Mouse (Mus musculus) hindbrain, embryonic 16.5 days (tissue): Measurements from ENCODE around the gene Atxn10. TPM values are rescaled to one million over a fixed set of nuclear protein-coding genes. Genes with fewer than 3 reads are reported as not detected.

ENCODE experiments used
- ATAC-seq: fragments of 200-750 bp; cut with Nextera tagmentation; 2 replicates; pipeline ENCODE4 v1.8.0; 2017; ENCODE audit warnings: moderate TSS enrichment, moderate library complexity
- H3K27ac ChIP-seq: fragments of 300-500 bp; sonication (generic); 2 replicates; pipeline ENCODE4 v1.5.1; 2014; ENCODE audit warnings: low read depth, mild to moderate bottlenecking, control low read depth, low read length, moderate library complexity
- H3K27me3 ChIP-seq: fragments of 300-500 bp; sonication (generic); replicated peaks from 2 replicates; pipeline ENCODE4 v1.6.1; 2014; ENCODE audit warnings: low read length; ENCODE audit not compliant: control insufficient read depth, insufficient read depth
- H3K36me3 ChIP-seq: fragments of 300-500 bp; sonication (generic); 2 replicates; pipeline ENCODE4 v1.6.1; 2014; ENCODE audit warnings: mild to moderate bottlenecking, low read length, moderate library complexity, mixed read lengths; ENCODE audit not compliant: control insufficient read depth, insufficient read depth
- H3K4me1 ChIP-seq: fragments of 300-500 bp; sonication (generic); 2 replicates; pipeline ENCODE4 v1.6.1; 2014; ENCODE audit warnings: low read depth, low read length; ENCODE audit not compliant: control insufficient read depth, insufficient read depth
- H3K4me2 ChIP-seq: fragments of 300-500 bp; sonication (generic); 2 replicates; pipeline ENCODE4 v1.6.1; 2014; ENCODE audit warnings: mild to moderate bottlenecking, low read length, control low read depth, moderate library complexity
- H3K4me3 ChIP-seq: fragments of 300-500 bp; sonication (generic); 2 replicates; pipeline ENCODE4 v1.5.1; 2014; ENCODE audit warnings: mild to moderate bottlenecking, low read length, control low read depth, moderate library complexity
- H3K9ac ChIP-seq: fragments of 300-500 bp; sonication (generic); 2 replicates; pipeline ENCODE4 v1.6.1; 2014; ENCODE audit warnings: low read depth, mild to moderate bottlenecking, control low read depth, low read length, moderate library complexity
- H3K9me3 ChIP-seq: fragments of 300-500 bp; sonication (generic); 2 replicates; pipeline ENCODE4 v1.6.1; 2014; ENCODE audit warnings: mild to moderate bottlenecking, low read length, moderate library complexity; ENCODE audit not compliant: control insufficient read depth
- WGBS: fragments of 180-500 bp; shearing (Covaris S2); extraction: QIAGEN DNeasy Blood & Tissue Kit; methylation state at CpG from one replicate; pipeline ENCODE4 v1.1.7; 2014; 5-methylcytosine and 5-hydroxymethylcytosine counted together
- polyA plus RNA-seq: library from polyadenylated mRNA; unstranded; fragments of >200 nt; fragmentation: Nextera tagmentation; extraction: Ambion mirVana; gene quantifications from 2 replicates; pipeline ENCODE4 v1.2.1, GENCODE M21; 2015

Gene Atxn10
- polyA plus RNA-seq, 1 experiment from 2014 or later: 553 TPM

- no peaks in the 10 kb centered on the region for H3K9me3 ChIP-seq
- no peaks in the 10 kb centered on the region for H3K27me3 ChIP-seq
- 73% methylated on average over 3 of the region's 3 CpGs for WGBS
- H3K9ac ChIP-seq: no peak overlapping the region
- no peaks in the 10 kb centered on the region for H3K36me3 ChIP-seq
- H3K4me2 ChIP-seq: no peak overlapping the region
- no peak overlapping the region for H3K27ac ChIP-seq
- H3K4me1 ChIP-seq: peaks cover 36% of the 10 kb centered on the region
- no peak for ATAC-seq
- no peak overlapping the region for H3K4me3 ChIP-seq
Observed at GRCm38 (mm10) chr15:85405567-85405966, 69.5 kb downstream of the Atxn10 start.

- 75% methylated on average over 1 of the region's 1 CpGs for WGBS
- no peaks in the 10 kb centered on the region for H3K9me3 ChIP-seq
Observed at GRCm38 (mm10) chr15:85406846-85407245, 70.8 kb downstream of the Atxn10 start.

GRCm38 (mm10) chr15:85407342-85407741, 71.3 kb downstream of the Atxn10 start:
- H3K9me3 ChIP-seq: no peaks in the 10 kb centered on the region
- no peak overlapping the region for H3K9ac ChIP-seq
- H3K4me2 ChIP-seq: no peak overlapping the region
- no peak overlapping the region for H3K4me3 ChIP-seq
- no peak for ATAC-seq
- H3K27ac ChIP-seq: no peak overlapping the region
- WGBS: 87% methylated on average over 3 of the region's 3 CpGs
- H3K4me1 ChIP-seq: peaks cover 29% of the 10 kb centered on the region
- H3K36me3 ChIP-seq: no peaks in the 10 kb centered on the region
- H3K27me3 ChIP-seq: no peaks in the 10 kb centered on the region

More at GRCm38 (mm10) chr15:85406846-85407245, 70.8 kb downstream of the Atxn10 start:
- Histone ChIP-seq H3K9ac (no peak overlapping the region), H3K4me1 (peaks cover 32% of the 10 kb centered on the region), H3K4me3 (no peak overlapping the region), H3K36me3 (no peaks in the 10 kb centered on the region), H3K27ac (no peak overlapping the region), H3K27me3 (no peaks in the 10 kb centered on the region), H3K4me2 (no peak overlapping the region)
- no peak for ATAC-seq

GRCm38 (mm10) chr15:85408790-85409189, 72.7 kb downstream of the Atxn10 start:
- Histone ChIP-seq H3K4me1 (peaks cover 17% of the 10 kb centered on the region), H3K9me3 (no peaks in the 10 kb centered on the region), H3K27ac (no peak overlapping the region), H3K4me2 (no peak overlapping the region), H3K4me3 (no peak overlapping the region), H3K9ac (no peak overlapping the region), H3K27me3 (no peaks in the 10 kb centered on the region), H3K36me3 (no peaks in the 10 kb centered on the region)
- no peak for ATAC-seq
- 80% methylated on average over 5 of the region's 5 CpGs for WGBS

- no peak for ATAC-seq
- H3K9me3 ChIP-seq: no peaks in the 10 kb centered on the region
- H3K9ac ChIP-seq: no peak overlapping the region
- WGBS: 68% methylated on average over 8 of the region's 8 CpGs
- H3K27ac ChIP-seq: no peak overlapping the region
- H3K4me1 ChIP-seq: peaks cover 14% of the 10 kb centered on the region
- H3K4me2 ChIP-seq: no peak overlapping the region
- H3K36me3 ChIP-seq: no peaks in the 10 kb centered on the region
- H3K4me3 ChIP-seq: no peak overlapping the region
- H3K27me3 ChIP-seq: no peaks in the 10 kb centered on the region
Observed at GRCm38 (mm10) chr15:85409245-85409783, 73.3 kb downstream of the Atxn10 start.

GRCm38 (mm10) chr15:85409836-85410235, 73.8 kb downstream of the Atxn10 start:
- WGBS: 67% methylated on average over 6 of the region's 6 CpGs
- Histone ChIP-seq H3K4me2 (no peak overlapping the region), H3K4me3 (no peak overlapping the region)

GRCm38 (mm10) chr15:85414620-85415019, 78.6 kb downstream of the Atxn10 start:
- WGBS: 95% methylated on average over 2 of the region's 2 CpGs
- Histone ChIP-seq H3K4me1 (peaks cover 3% of the 10 kb centered on the region; the same call in 1 of the 2 replicates), H3K9ac (no peak overlapping the region), H3K9me3 (no peaks in the 10 kb centered on the region), H3K27ac (no peak overlapping the region), H3K27me3 (no peaks in the 10 kb centered on the region), H3K4me2 (no peak overlapping the region), H3K4me3 (no peak overlapping the region), H3K36me3 (no peaks in the 10 kb centered on the region)
- ATAC-seq: no peak

More at GRCm38 (mm10) chr15:85409836-85410235, 73.8 kb downstream of the Atxn10 start:
- no peak for ATAC-seq
- Histone ChIP-seq H3K4me1 (peaks cover 10% of the 10 kb centered on the region), H3K9me3 (no peaks in the 10 kb centered on the region), H3K27me3 (no peaks in the 10 kb centered on the region), H3K36me3 (no peaks in the 10 kb centered on the region), H3K27ac (no peak overlapping the region; the same call in 1 of the 2 replicates), H3K9ac (no peak overlapping the region)

GRCm38 (mm10) chr15:85420686-85421085, 84.6 kb downstream of the Atxn10 start:
- Histone ChIP-seq H3K4me1 (no peaks in the 10 kb centered on the region), H3K27ac (no peak overlapping the region), H3K4me3 (no peak overlapping the region), H3K9me3 (no peaks in the 10 kb centered on the region), H3K9ac (no peak overlapping the region), H3K36me3 (no peaks in the 10 kb centered on the region), H3K4me2 (no peak overlapping the region), H3K27me3 (no peaks in the 10 kb centered on the region)
- no peak for ATAC-seq
- 79% methylated on average over 2 of the region's 2 CpGs for WGBS

- WGBS: 67% methylated on average over 3 of the region's 3 CpGs
- H3K36me3 ChIP-seq: no peaks in the 10 kb centered on the region
- H3K27me3 ChIP-seq: no peaks in the 10 kb centered on the region
- ATAC-seq: no peak
- no peak overlapping the region for H3K9ac ChIP-seq
- H3K9me3 ChIP-seq: no peaks in the 10 kb centered on the region
- H3K27ac ChIP-seq: no peak overlapping the region
- H3K4me2 ChIP-seq: no peak overlapping the region
- H3K4me3 ChIP-seq: no peak overlapping the region
- H3K4me1 ChIP-seq: no peaks in the 10 kb centered on the region
Observed at GRCm38 (mm10) chr15:85424197-85424596, 88.2 kb downstream of the Atxn10 start.
